Mouse (Mus musculus) layer of hippocampus, postnatal 14 days (tissue): ENCODE results near the gene Evpl. TPM values are rescaled to one million over a fixed set of nuclear protein-coding genes. Genes with fewer than 3 reads are reported as not detected.

Source experiments
- DNase-seq, 2 experiments: peaks; one replicate each; pipeline ENCODE4 v3.0.0; 2021 to 2022; ENCODE audit warnings: low spot score in 2 of 2, mixed read lengths in 1 of 2
- total RNA-seq, 2 experiments: library from RNA; stranded (reverse); gene quantifications; 2 replicates each; pipeline ENCODE4 v1.2.3; 2021

The Evpl gene
- total RNA-seq, 2 experiments from 2014 or later: 0.44 to 0.72 TPM

DNA sequence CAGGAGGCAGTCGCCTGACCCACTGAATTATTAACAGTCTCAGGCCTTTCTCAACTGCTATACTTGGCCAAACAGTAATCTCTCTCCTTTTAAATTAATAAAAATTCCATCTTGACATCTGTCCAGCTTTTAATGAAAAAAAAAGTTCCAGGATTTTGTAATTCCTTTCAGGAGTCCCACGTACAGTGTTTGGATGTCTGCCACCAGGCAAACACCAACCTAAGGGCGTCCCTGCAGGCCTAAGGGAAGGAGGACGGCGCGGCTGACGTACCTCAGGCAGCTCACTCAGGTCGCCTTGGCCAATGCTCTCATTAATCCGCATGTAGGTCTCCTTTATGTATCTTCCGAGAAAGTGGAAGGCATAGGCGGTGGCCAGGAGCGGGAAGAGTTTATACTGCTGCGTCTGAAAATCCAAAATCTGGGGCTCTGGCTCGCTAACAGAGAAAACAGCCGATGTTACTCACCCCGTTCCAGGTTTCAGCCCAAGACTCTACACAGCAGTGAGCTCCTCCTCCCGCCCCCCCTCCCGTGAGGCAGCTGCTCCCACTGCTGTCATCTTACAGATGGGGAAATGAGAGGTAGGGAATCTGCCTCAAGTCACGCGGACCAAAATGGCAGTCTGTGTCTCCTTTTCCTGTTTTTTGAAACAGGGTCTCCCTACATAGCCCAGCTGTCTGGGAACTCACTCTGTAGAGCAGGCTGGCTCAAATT lies 59.3 kb downstream of the Evpl start:
- DNase-seq: no peak

DNA sequence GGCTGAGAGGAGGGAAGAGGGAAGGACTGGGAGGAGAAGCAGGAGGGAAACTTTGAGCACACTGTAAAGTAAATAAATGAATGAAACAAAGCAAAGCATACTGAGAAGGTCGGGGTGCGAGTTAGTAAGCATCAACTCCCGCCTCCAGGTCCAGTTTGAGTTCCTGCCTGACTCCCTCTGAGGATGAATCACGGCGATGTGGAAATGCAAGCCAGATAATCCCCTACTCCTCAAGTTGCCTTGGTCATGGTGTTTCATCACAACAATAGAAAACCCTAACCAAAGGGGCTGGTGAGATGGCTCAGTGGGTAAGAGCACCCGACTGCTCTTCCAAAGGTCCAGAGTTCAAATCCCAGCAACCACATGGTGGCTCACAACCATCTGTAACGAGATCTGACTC lies 61.9 kb downstream of the Evpl start:
- DNase-seq: no peak

- no peak for DNase-seq
These were observed 63.0 kb downstream of the Evpl start for GRCm38 (mm10) chr11:116174775-116175448.

DNA sequence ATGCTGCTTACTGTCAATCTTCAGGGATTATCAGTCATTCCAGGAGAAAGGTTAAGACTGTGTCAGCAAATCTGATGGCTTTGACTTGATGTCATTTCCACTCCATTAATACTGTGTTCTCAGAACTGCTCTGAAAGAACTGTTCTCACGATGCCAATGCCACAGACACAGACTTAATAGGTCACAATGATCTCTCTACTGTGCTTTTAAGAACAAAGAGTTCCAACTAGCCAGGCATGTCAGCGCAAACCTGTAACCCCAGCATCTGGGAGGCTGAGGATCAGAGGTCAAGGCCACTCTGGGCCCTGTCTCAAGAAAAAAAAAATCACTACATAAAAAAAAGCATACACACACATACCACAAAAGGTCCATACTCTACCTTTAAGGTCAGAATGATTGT lies 65.9 kb downstream of the Evpl start:
- no peak for DNase-seq

Other genes with a start within 250 kb of the Evpl start
- 10 to 100 TPM; 14.6 to 16.9 TPM for gene Galk1, start 225.4 kb downstream of the Evpl start, total RNA-seq
- 100 to 1,000 TPM; 338 to 355 TPM for gene H3f3b, start 210.1 kb downstream of the Evpl start, total RNA-seq
- 10 to 100 TPM; 22.0 to 25.3 TPM for gene Unk, start 207.8 kb downstream of the Evpl start, total RNA-seq
- 1 to 10 TPM; 1.3 to 2.1 TPM for gene Unc13d, start 160.1 kb downstream of the Evpl start, total RNA-seq
- 100 to 1,000 TPM; 287 to 295 TPM for gene Wbp2, start 151.1 kb downstream of the Evpl start, total RNA-seq
- 1 to 10 TPM; 5.7 to 7.8 TPM for gene Trim47, start 110.9 kb downstream of the Evpl start, total RNA-seq
- gene Trim65, start 106.9 kb downstream of the Evpl start, total RNA-seq: 1 to 10 TPM; 6.0 to 6.6 TPM
- gene Mrpl38, start 99.2 kb downstream of the Evpl start, total RNA-seq: 10 to 100 TPM; 55.3 to 63.7 TPM
- gene Fbf1, start 69.9 kb downstream of the Evpl start, total RNA-seq: 100 to 1,000 TPM in 1 of 2 experiments, 10 to 100 TPM in 1; 87.9 to 102 TPM
- gene Ten1, start 39.2 kb downstream of the Evpl start, total RNA-seq: 10 to 100 TPM; 42.9 to 53.7 TPM
- 100 to 1,000 TPM; 123 to 125 TPM for gene Acox1, start 39.0 kb downstream of the Evpl start, total RNA-seq
- 10 to 100 TPM; 52.0 to 55.7 TPM for gene Srp68, start 36.1 kb upstream of the Evpl start, total RNA-seq
- gene Galr2, start 42.9 kb upstream of the Evpl start, total RNA-seq: not detected
- 10 to 100 TPM; 76.5 to 77.8 TPM for gene Exoc7, start 69.2 kb upstream of the Evpl start, total RNA-seq
- 10 to 100 TPM in 1 of 2 experiments, 1 to 10 TPM in 1; 6.9 to 13.4 TPM for gene Foxj1, start 97.3 kb upstream of the Evpl start, total RNA-seq
- 100 to 1,000 TPM; 236 to 242 TPM for gene Rnf157, start 175.0 kb upstream of the Evpl start, total RNA-seq
- gene Ubald2, start 196.0 kb upstream of the Evpl start, total RNA-seq: 10 to 100 TPM; 38.7 to 41.4 TPM
- gene Qrich2, start 228.2 kb upstream of the Evpl start, total RNA-seq: under 1 TPM in 1 of 2 experiments, not detected in 1; 0.07 TPM